In genomic region chr2:25369996-25370395, GRCm38 (mm10) we compare ENCODE assay signal across 30 mouse cellular contexts. TPM values are rescaled to one million over a fixed set of nuclear protein-coding genes. Genes with fewer than 3 reads are reported as not detected.
DNase-seq lines count a peak whose midpoint lies in the region; ATAC-seq and TF ChIP-seq lines count a peak whose summit lies in the region.
"Had no signal": no experiment of that assay in that cellular context is flagged by ENCODE, and none has a peak within 500 bp of the region (broad histone marks: within the 10 kb centered on the region; RNA-seq: fewer than 3 reads in every experiment).

No protein-coding gene starts in this region.

- H3K36me3 ChIP-seq in CH12.LX (replicated peaks in 1 of 2; ENCODE audit: control insufficient read depth in 1 of 2, insufficient read depth in 1 of 2, low read length in 1 of 2) = peaks cover 0 to 8% of the 10 kb centered on the region in 2 experiments
- H3K36me3 ChIP-seq in intestine, embryonic 16.5 days (ENCODE audit: control insufficient read depth, insufficient read depth, low read length) = no peaks in the 10 kb centered on the region
- peaks cover 9% of the 10 kb centered on the region for H3K36me3 ChIP-seq in liver, embryonic 13.5 days
- H3K36me3 ChIP-seq in hindbrain, postnatal 0 days (ENCODE audit: insufficient read depth, low read length) = no peaks in the 10 kb centered on the region
- H3K36me3 ChIP-seq: heart, embryonic 12.5 days; hindbrain, embryonic 13.5 days; neural tube, embryonic 13.5 days had no signal

- no peaks in the 10 kb centered on the region for H3K9me3 ChIP-seq in CH12.LX (replicated peaks; ENCODE audit: low read length)
- no peaks in the 10 kb centered on the region for H3K9me3 ChIP-seq in intestine, embryonic 16.5 days (ENCODE audit: control insufficient read depth, low read length)
- no peaks in the 10 kb centered on the region for H3K9me3 ChIP-seq in liver, embryonic 13.5 days (replicated peaks)
- H3K9me3 ChIP-seq in hindbrain, postnatal 0 days (ENCODE audit: low read length) = no peaks in the 10 kb centered on the region
- H3K9me3 ChIP-seq: embryonic facial prominence, embryonic 13.5 days; forebrain, embryonic 13.5 days; heart, embryonic 12.5 days; hindbrain, embryonic 13.5 days; midbrain, embryonic 13.5 days; neural tube, embryonic 13.5 days had no signal

- H3K4me3 ChIP-seq in CH12.LX (replicated peaks in 1 of 3; ENCODE audit: low read depth in 2 of 3, low read length in 2 of 3, poor library complexity in 1 of 3) = no peak overlapping the region
- H3K4me3 ChIP-seq in intestine, embryonic 16.5 days (ENCODE audit: low read length) = no peak overlapping the region
- peak overlapping the region; percentile 18 for H3K4me3 ChIP-seq in liver, embryonic 13.5 days (replicated peaks)
- no peak overlapping the region for H3K4me3 ChIP-seq in hindbrain, postnatal 0 days (ENCODE audit: low read length)
- H3K4me3 ChIP-seq: embryonic facial prominence, embryonic 13.5 days; forebrain, embryonic 13.5 days; heart, embryonic 12.5 days; hindbrain, embryonic 13.5 days; midbrain, embryonic 13.5 days; neural tube, embryonic 13.5 days had no signal

- H3K4me2 ChIP-seq in CH12.LX (ENCODE audit: insufficient read depth, low read depth, poor library complexity, severe bottlenecking) = peak overlapping the region; percentile 37; the same call in 1 of the 2 replicates
- no peak overlapping the region for H3K4me2 ChIP-seq in intestine, embryonic 16.5 days (ENCODE audit: low read depth, low read length)
- peak overlapping the region; percentile 55 for H3K4me2 ChIP-seq in liver, embryonic 13.5 days
- no peak overlapping the region for H3K4me2 ChIP-seq in hindbrain, postnatal 0 days (ENCODE audit: low read depth, low read length)
- H3K4me2 ChIP-seq: embryonic facial prominence, embryonic 13.5 days; forebrain, embryonic 13.5 days; heart, embryonic 12.5 days; hindbrain, embryonic 13.5 days; midbrain, embryonic 13.5 days; neural tube, embryonic 13.5 days had no signal

- WGBS in intestine, embryonic 16.5 days = 73% methylated on average over 3 of the region's 3 CpGs
- 29% methylated on average over 3 of the region's 3 CpGs for WGBS in liver, embryonic 13.5 days (ENCODE audit: insufficient replicate concordance)
- WGBS in hindbrain, postnatal 0 days = 92% methylated on average over 3 of the region's 3 CpGs

- TF ChIP-seq EP300 in CH12.LX (IDR thresholded peaks at IDR 0.05; ENCODE audit: low read length) = no peak

- no peak for TF ChIP-seq CTCF in CH12.LX (conservative IDR thresholded peaks at IDR 0.05 in 1 of 2, IDR thresholded peaks at IDR 0.05 in 1 of 2; ENCODE audit: low read depth in 2 of 2, low read length in 2 of 2)
- TF ChIP-seq CTCF in hindbrain, postnatal 0 days (IDR thresholded peaks at IDR 0.05; ENCODE audit: low read depth) = no peak

- H3K4me1 ChIP-seq in CH12.LX (ENCODE audit: control insufficient read depth in 1 of 2, insufficient read depth in 2 of 2) = peaks cover 16 to 19% of the 10 kb centered on the region in 2 experiments
- H3K4me1 ChIP-seq in intestine, embryonic 16.5 days (ENCODE audit: control insufficient read depth, insufficient read depth, low read length) = peaks cover 20% of the 10 kb centered on the region
- H3K4me1 ChIP-seq in liver, embryonic 13.5 days (replicated peaks) = peaks cover 66% of the 10 kb centered on the region
- peaks cover 3% of the 10 kb centered on the region; the same call in 1 of the 2 replicates for H3K4me1 ChIP-seq in hindbrain, postnatal 0 days (ENCODE audit: insufficient read depth, low read length)

- dilution Hi-C loops in CH12.LX (cut with MboI; ENCODE audit: extremely low pct_ligation_motif_present, extremely low pct_unique_long_range_greater_than_20kb, low sequenced_read_pairs) = no loop called here

- H3K9ac ChIP-seq in CH12.LX (ENCODE audit: insufficient read depth, low read depth) = peak overlapping the region; percentile 57
- H3K9ac ChIP-seq in intestine, embryonic 16.5 days (ENCODE audit: low read depth, low read length) = no peak overlapping the region
- H3K9ac ChIP-seq in liver, embryonic 13.5 days = peak overlapping the region; percentile 61
- no peak overlapping the region for H3K9ac ChIP-seq in hindbrain, postnatal 0 days (replicated peaks; ENCODE audit: low read length)
- H3K9ac ChIP-seq: embryonic facial prominence, embryonic 13.5 days; forebrain, embryonic 13.5 days; heart, embryonic 12.5 days; hindbrain, embryonic 13.5 days; midbrain, embryonic 13.5 days; neural tube, embryonic 13.5 days had no signal

- no peak for TF ChIP-seq POLR2A in CH12.LX (IDR thresholded peaks at IDR 0.05; ENCODE audit: low read depth, low read length)

- no peak for DNase-seq in CH12.LX (ENCODE audit: extremely low read depth)
- DNase-seq in c-Kit-negative CD71-positive TER-119-positive erythroid progenitor cells, embryonic 14.5 days (ENCODE audit: low read depth, low spot score) = peak; percentile 27
- DNase-seq in liver, embryonic 13.5 days = peak; percentile 62
- DNase-seq in hindbrain, postnatal 0 days (ENCODE audit: low spot score) = no peak
- no peak for DNase-seq in adrenal gland, postnatal 36 days
- no peak for DNase-seq in gastrocnemius, postnatal 25 days
- DNase-seq in spleen, postnatal 36 days (ENCODE audit: low spot score in 2 of 2) = no peak
- DNase-seq: adrenal gland, adult 8-10 months; cerebellum, adult 18-20 months; cerebellum, postnatal 10 days; gastrocnemius, postnatal 36 days; heart, adult 18-20 months; heart, postnatal 4 days; kidney, adult 8-10 months; kidney, postnatal 4 days; lung, postnatal 36 days; thymus, postnatal 36 days had no signal

- H3K79me2 ChIP-seq in CH12.LX (replicated peaks; ENCODE audit: control insufficient read depth, extremely low read depth, insufficient read depth, poor library complexity, severe bottlenecking) = no peaks in the 10 kb centered on the region

- no peak overlapping the region for H3K27ac ChIP-seq in CH12.LX (ENCODE audit: insufficient read depth, low read depth)
- peak overlapping the region; percentile 3; the same call in 1 of the 2 replicates for H3K27ac ChIP-seq in intestine, embryonic 16.5 days (ENCODE audit: low read length)
- H3K27ac ChIP-seq in liver, embryonic 13.5 days = peak overlapping the region; percentile 87
- no peak overlapping the region for H3K27ac ChIP-seq in hindbrain, postnatal 0 days
- H3K27ac ChIP-seq: embryonic facial prominence, embryonic 13.5 days; forebrain, embryonic 13.5 days; hindbrain, embryonic 13.5 days; kidney, postnatal 0 days; midbrain, embryonic 13.5 days; neural tube, embryonic 13.5 days had no signal

- ATAC-seq in intestine, embryonic 16.5 days = peak; percentile 27; the same call in 1 of the 2 replicates
- ATAC-seq in liver, embryonic 13.5 days (ENCODE audit: low read depth) = peak; percentile 73
- ATAC-seq in hindbrain, postnatal 0 days = no peak
- ATAC-seq: forebrain, embryonic 13.5 days; inflammation-experienced regulatory T-cells, adult 6 months; midbrain, embryonic 13.5 days had no signal

- peaks cover 30% of the 10 kb centered on the region for H3K27me3 ChIP-seq in CH12.LX (replicated peaks)
- H3K27me3 ChIP-seq in intestine, embryonic 16.5 days (replicated peaks; ENCODE audit: control insufficient read depth, insufficient read depth, low read length) = no peaks in the 10 kb centered on the region
- peaks cover 16% of the 10 kb centered on the region for H3K27me3 ChIP-seq in liver, embryonic 13.5 days
- H3K27me3 ChIP-seq in hindbrain, postnatal 0 days (ENCODE audit: insufficient read depth, low read length) = no peaks in the 10 kb centered on the region

- in situ Hi-C loops in CH12.LX (cut with MboI; ENCODE audit: low pct_ligation_motif_present, low pct_unique_long_range_greater_than_20kb, low sequenced_read_pairs) = loop anchor here (5.0 kb wide), 1 partner anchor 32 kb away; no protein-coding TSS in a partner anchor

- no peak for TF ChIP-seq RAD21 in CH12.LX (IDR thresholded peaks at IDR 0.05; ENCODE audit: low read depth, low read length)

RNA-seq across cellular contexts. Expression of gene Sapcd2, which starts 2.1 kb away (rescaled TPM):
- total RNA-seq in CH12.LX (2012; rRNA removed) (27.3 and 32.1 TPM in 2 replicates), CH12.LX (2014; rRNA removed) (21.9 and 22.5 TPM in 2 replicates)
- 16.5 and 16.9 TPM in 2 replicates for polyA plus RNA-seq in CH12.LX (2012; ENCODE audit: insufficient read length, low read depth)
- 56.7 and 66.4 TPM in 2 replicates for polyA plus RNA-seq in intestine, embryonic 16.5 days (2015; fragmentation: Nextera tagmentation; extraction: Ambion mirVana)
- 30.0 and 30.6 TPM in 2 replicates for polyA plus RNA-seq in liver, embryonic 13.5 days (2015; fragmentation: Nextera tagmentation; extraction: Ambion mirVana)
- total RNA-seq in hindbrain, postnatal 0 days (2014; rRNA removed) = 38.1 and 40.2 TPM in 2 replicates
- polyA plus RNA-seq in hindbrain, postnatal 0 days (2015; fragmentation: Nextera tagmentation; extraction: Ambion mirVana) = 20.2 and 22.0 TPM in 2 replicates
- under 1 TPM; 0.43 to 0.95 TPM for total RNA-seq in adrenal gland, postnatal 36 days (2021)
- under 1 TPM; 0.19 to 0.33 TPM for total RNA-seq in gastrocnemius, postnatal 25 days (2021)
- total RNA-seq: heart, adult 18-20 months; liver, adult 2 months had no signal
- polyA plus RNA-seq: liver, adult 2 months had no signal

RNA-seq across cellular contexts. Expression of gene Uap1l1, which starts 4.5 kb away (rescaled TPM):
- total RNA-seq in CH12.LX (2012; rRNA removed) (14.5 and 16.2 TPM in 2 replicates), CH12.LX (2014; rRNA removed) (3.3 and 4.3 TPM in 2 replicates)
- 27.6 and 30.8 TPM in 2 replicates for polyA plus RNA-seq in CH12.LX (2012; ENCODE audit: insufficient read length, low read depth)
- polyA plus RNA-seq in intestine, embryonic 16.5 days (2015; fragmentation: Nextera tagmentation; extraction: Ambion mirVana) = 196 and 259 TPM in 2 replicates
- 13.4 and 16.1 TPM in 2 replicates for polyA plus RNA-seq in liver, embryonic 13.5 days (2015; fragmentation: Nextera tagmentation; extraction: Ambion mirVana)
- total RNA-seq in hindbrain, postnatal 0 days (2014; rRNA removed) = 5.8 and 7.5 TPM in 2 replicates
- polyA plus RNA-seq in hindbrain, postnatal 0 days (2015; fragmentation: Nextera tagmentation; extraction: Ambion mirVana) = 15.6 and 18.5 TPM in 2 replicates
- 10 to 100 TPM; 20.0 to 23.1 TPM for total RNA-seq in adrenal gland, postnatal 36 days (2021)
- total RNA-seq in gastrocnemius, postnatal 25 days (2021) = 1 to 10 TPM; 2.8 to 4.6 TPM

RNA-seq across cellular contexts. Expression of gene Dpp7, which starts 13.8 kb away (rescaled TPM):
- total RNA-seq in CH12.LX (2012; rRNA removed) (21.0 and 36.0 TPM in 2 replicates), CH12.LX (2014; rRNA removed) (16.2 and 19.4 TPM in 2 replicates)
- polyA plus RNA-seq in CH12.LX (2012; ENCODE audit: insufficient read length, low read depth) = 20.9 and 22.7 TPM in 2 replicates
- 74.4 and 104 TPM in 2 replicates for polyA plus RNA-seq in intestine, embryonic 16.5 days (2015; fragmentation: Nextera tagmentation; extraction: Ambion mirVana)
- 9.0 and 10.5 TPM in 2 replicates for polyA plus RNA-seq in liver, embryonic 13.5 days (2015; fragmentation: Nextera tagmentation; extraction: Ambion mirVana)
- total RNA-seq in hindbrain, postnatal 0 days (2014; rRNA removed) = 19.0 and 30.0 TPM in 2 replicates
- 24.7 and 27.8 TPM in 2 replicates for polyA plus RNA-seq in hindbrain, postnatal 0 days (2015; fragmentation: Nextera tagmentation; extraction: Ambion mirVana)
- 10 to 100 TPM; 29.9 to 31.8 TPM for total RNA-seq in adrenal gland, postnatal 36 days (2021)
- total RNA-seq in gastrocnemius, postnatal 25 days (2021) = 10 to 100 TPM; 10.1 to 10.4 TPM

RNA-seq across cellular contexts. Expression of gene Entpd2, which starts 25.7 kb away (rescaled TPM):
- total RNA-seq in CH12.LX (2012; rRNA removed) = not detected in 2 replicates
- total RNA-seq in CH12.LX (2014; rRNA removed) = not detected in 2 replicates
- polyA plus RNA-seq in CH12.LX (2012; ENCODE audit: insufficient read length, low read depth) = not detected in 2 replicates
- 23.7 and 27.4 TPM in 2 replicates for polyA plus RNA-seq in intestine, embryonic 16.5 days (2015; fragmentation: Nextera tagmentation; extraction: Ambion mirVana)
- 0.40 and 0.41 TPM in 2 replicates for polyA plus RNA-seq in liver, embryonic 13.5 days (2015; fragmentation: Nextera tagmentation; extraction: Ambion mirVana)
- total RNA-seq in hindbrain, postnatal 0 days (2014; rRNA removed) = 8.4 and 12.9 TPM in 2 replicates
- 10.8 and 12.3 TPM in 2 replicates for polyA plus RNA-seq in hindbrain, postnatal 0 days (2015; fragmentation: Nextera tagmentation; extraction: Ambion mirVana)
- 1 to 10 TPM; 5.0 to 7.8 TPM for total RNA-seq in adrenal gland, postnatal 36 days (2021)
- 1 to 10 TPM; 9.1 to 9.4 TPM for total RNA-seq in gastrocnemius, postnatal 25 days (2021)
- total RNA-seq: common myeloid progenitor, adult 5-6 weeks; megakaryocyte-erythroid progenitor cell, adult 5-6 weeks had no signal
- polyA plus RNA-seq: limb, embryonic 11.5 days had no signal

RNA-seq across cellular contexts. Expression of gene Npdc1, which starts 29.2 kb away (rescaled TPM):
- total RNA-seq in CH12.LX (2012; rRNA removed) (3.4 and 5.5 TPM in 2 replicates), CH12.LX (2014; rRNA removed) (not detected in 2 replicates)
- polyA plus RNA-seq in CH12.LX (2012; ENCODE audit: insufficient read length, low read depth) = 0.49 and 0.78 TPM in 2 replicates
- 48.9 and 51.1 TPM in 2 replicates for polyA plus RNA-seq in intestine, embryonic 16.5 days (2015; fragmentation: Nextera tagmentation; extraction: Ambion mirVana)
- polyA plus RNA-seq in liver, embryonic 13.5 days (2015; fragmentation: Nextera tagmentation; extraction: Ambion mirVana) = 4.2 and 5.1 TPM in 2 replicates
- 249 and 289 TPM in 2 replicates for total RNA-seq in hindbrain, postnatal 0 days (2014; rRNA removed)
- 416 and 422 TPM in 2 replicates for polyA plus RNA-seq in hindbrain, postnatal 0 days (2015; fragmentation: Nextera tagmentation; extraction: Ambion mirVana)
- total RNA-seq in adrenal gland, postnatal 36 days (2021) = 100 to 1,000 TPM; 117 to 140 TPM
- 10 to 100 TPM; 15.0 to 25.1 TPM for total RNA-seq in gastrocnemius, postnatal 25 days (2021)
- total RNA-seq: megakaryocyte-erythroid progenitor cell, adult 5-6 weeks had no signal

Comparison
In these comparisons a context has a peak if more than half of its experiments do, and no peak if none do; other contexts are left out.
1. DNase-seq: peak in c-Kit-negative CD71-positive TER-119-positive erythroid progenitor cells, embryonic 14.5 days (single experiment) and liver, embryonic 13.5 days (single experiment); none in CH12.LX (single experiment), hindbrain, postnatal 0 days (single experiment), adrenal gland, postnatal 36 days (0 of 2), gastrocnemius, postnatal 25 days (single experiment) and spleen, postnatal 36 days (0 of 2).
2. H3K27ac ChIP-seq: peak in intestine, embryonic 16.5 days (single experiment) and liver, embryonic 13.5 days (single experiment); none in CH12.LX (single experiment) and hindbrain, postnatal 0 days (single experiment).
3. H3K4me2 ChIP-seq: peak in CH12.LX (single experiment) and liver, embryonic 13.5 days (single experiment); none in intestine, embryonic 16.5 days (single experiment) and hindbrain, postnatal 0 days (single experiment).
4. H3K9ac ChIP-seq: peak in CH12.LX (single experiment) and liver, embryonic 13.5 days (single experiment); none in intestine, embryonic 16.5 days (single experiment) and hindbrain, postnatal 0 days (single experiment).
5. RNA of gene Sapcd2, which starts 2.1 kb away (total RNA-seq): 38.1 to 40.2 TPM in hindbrain, postnatal 0 days and 21.9 to 32.1 TPM in CH12.LX; 0.43 to 0.95 TPM in adrenal gland, postnatal 36 days and 0.19 to 0.33 TPM in gastrocnemius, postnatal 25 days; every median in the first group is over 10 times any median in the second.